Mouse (Mus musculus) urinary bladder, adult 18-20 months (tissue): ENCODE data around the gene Ywhah.

Experiments
- DNase-seq, 2 experiments: peaks; one replicate each; pipeline ENCODE4 v3.0.0; 2022; ENCODE audit warnings: low spot score in 2 of 2, mixed read lengths in 2 of 2

Ywhah gene

GRCm38 (mm10) chr5:33045316-33045705, 26.7 kb downstream of the Ywhah start:
- DNase-seq, result no peak

GRCm38 (mm10) chr5:33052849-33053582, 34.4 kb downstream of the Ywhah start:
- no peak for DNase-seq

GRCm38 (mm10) chr5:33056126-33056765, 37.6 kb downstream of the Ywhah start:
- no peak for DNase-seq

GRCm38 (mm10) chr5:33070071-33070470, 51.5 kb downstream of the Ywhah start:
- DNase-seq, result no peak

- DNase-seq, result no peak
Measured at GRCm38 (mm10) chr5:33076490-33077191, 58.0 kb downstream of the Ywhah start.
